Mouse (Mus musculus): ENCODE measurements around the gene Samd5. TPM values are rescaled to one million over a fixed set of nuclear protein-coding genes. Genes with fewer than 3 reads are reported as not detected.

The Samd5 gene
- polyA plus RNA-seq, 1 experiment from 2014 or later, result 0.48 TPM

DNA sequence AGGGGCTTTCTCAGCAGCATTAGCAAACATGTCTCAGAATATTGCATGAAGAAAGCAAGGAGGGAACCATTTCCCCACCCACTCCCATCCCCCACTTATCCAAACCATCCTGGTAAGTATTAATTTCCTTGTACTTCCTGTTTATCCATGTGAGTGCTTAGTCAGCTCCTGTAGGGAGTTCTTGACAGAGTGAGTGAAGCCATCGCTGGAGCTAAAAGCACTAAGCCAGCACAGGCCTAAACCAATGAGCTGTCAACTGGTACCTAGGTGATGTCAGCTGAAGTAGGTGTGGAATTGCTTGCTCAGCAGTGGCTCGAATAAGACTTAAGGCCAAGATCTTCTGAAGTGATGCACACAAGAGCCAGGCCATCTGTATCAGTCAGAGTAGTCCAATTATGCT is 34.3 kb downstream of the Samd5 start:
- Histone ChIP-seq H3K4me3 (ENCODE audit: low read depth, low read length) (no peak overlapping the region), H3K27me3 (ENCODE audit: control insufficient read depth, insufficient read depth, low read depth, low read length) (no peaks in the 10 kb centered on the region), H3K9ac (ENCODE audit: low read depth, low read length) (no peak overlapping the region), H3K27ac (ENCODE audit: low read length) (no peak overlapping the region), H3K4me1 (ENCODE audit: control insufficient read depth, low read depth, low read length) (no peaks in the 10 kb centered on the region), H3K9me3 (replicated peaks; ENCODE audit: control insufficient read depth, low read length) (no peaks in the 10 kb centered on the region), H3K36me3 (ENCODE audit: control insufficient read depth, insufficient read depth) (no peaks in the 10 kb centered on the region), H3K4me2 (ENCODE audit: low read depth, low read length) (no peak overlapping the region)
- no peak for ATAC-seq (ENCODE audit: low read depth)
- 55% methylated on average over 2 of the region's 2 CpGs for WGBS (ENCODE audit: insufficient replicate concordance)

DNA sequence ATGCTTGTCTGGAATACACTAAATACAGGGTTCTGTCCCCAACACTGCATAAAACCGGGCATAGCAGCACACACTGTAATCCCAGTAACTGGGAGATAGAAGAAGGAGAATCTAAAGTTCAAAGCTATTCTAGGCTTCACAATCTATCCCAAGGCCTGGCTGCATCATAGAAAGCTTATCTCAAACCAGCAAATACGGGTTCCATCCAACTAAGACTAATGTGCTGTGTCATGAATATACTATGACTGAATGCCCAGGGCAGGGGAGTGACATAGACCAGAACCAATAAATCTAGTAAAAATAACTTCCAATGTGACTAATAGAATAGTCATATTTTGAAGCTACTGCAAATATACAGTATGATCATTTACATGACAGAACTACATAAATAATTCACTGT is 35.0 kb downstream of the Samd5 start:
- no peak overlapping the region for H3K27ac ChIP-seq (ENCODE audit: low read length)
- no peak for ATAC-seq (ENCODE audit: low read depth)

GRCm38 (mm10) chr10:9625356-9625755 is 49.7 kb downstream of the Samd5 start:
- H3K9ac ChIP-seq (ENCODE audit: low read depth, low read length), result no peak overlapping the region
- no peak overlapping the region for H3K27ac ChIP-seq (ENCODE audit: low read length)
- no peaks in the 10 kb centered on the region for H3K27me3 ChIP-seq (ENCODE audit: control insufficient read depth, insufficient read depth, low read depth, low read length)
- 14% methylated on average over 1 of the region's 1 CpGs for WGBS (ENCODE audit: insufficient replicate concordance)
- H3K9me3 ChIP-seq (replicated peaks; ENCODE audit: control insufficient read depth, low read length), result no peaks in the 10 kb centered on the region
- ATAC-seq (ENCODE audit: low read depth), result no peak
- H3K4me1 ChIP-seq (ENCODE audit: control insufficient read depth, low read depth, low read length), result no peaks in the 10 kb centered on the region
- H3K36me3 ChIP-seq (ENCODE audit: control insufficient read depth, insufficient read depth), result no peaks in the 10 kb centered on the region
- H3K4me2 ChIP-seq (ENCODE audit: low read depth, low read length), result no peak overlapping the region
- no peak overlapping the region for H3K4me3 ChIP-seq (ENCODE audit: low read depth, low read length)

More for the DNA sequence above, 35.0 kb downstream of the Samd5 start:
- no peaks in the 10 kb centered on the region for H3K36me3 ChIP-seq (ENCODE audit: control insufficient read depth, insufficient read depth)
- no peak overlapping the region for H3K4me3 ChIP-seq (ENCODE audit: low read depth, low read length)
- WGBS (ENCODE audit: insufficient replicate concordance), result 47% methylated on average over 2 of the region's 2 CpGs
- H3K27me3 ChIP-seq (ENCODE audit: control insufficient read depth, insufficient read depth, low read depth, low read length), result no peaks in the 10 kb centered on the region
- H3K4me2 ChIP-seq (ENCODE audit: low read depth, low read length), result no peak overlapping the region
- no peaks in the 10 kb centered on the region for H3K4me1 ChIP-seq (ENCODE audit: control insufficient read depth, low read depth, low read length)
- no peaks in the 10 kb centered on the region for H3K9me3 ChIP-seq (replicated peaks; ENCODE audit: control insufficient read depth, low read length)
- no peak overlapping the region for H3K9ac ChIP-seq (ENCODE audit: low read depth, low read length)

GRCm38 (mm10) chr10:9621926-9622688 is 52.9 kb downstream of the Samd5 start:
- H3K4me1 ChIP-seq (ENCODE audit: control insufficient read depth, low read depth, low read length), result no peaks in the 10 kb centered on the region
- 65% methylated on average over 3 of the region's 3 CpGs for WGBS (ENCODE audit: insufficient replicate concordance)
- H3K27me3 ChIP-seq (ENCODE audit: control insufficient read depth, insufficient read depth, low read depth, low read length), result no peaks in the 10 kb centered on the region
- H3K27ac ChIP-seq (ENCODE audit: low read length), result no peak overlapping the region
- H3K9me3 ChIP-seq (replicated peaks; ENCODE audit: control insufficient read depth, low read length), result no peaks in the 10 kb centered on the region
- no peak overlapping the region for H3K4me3 ChIP-seq (ENCODE audit: low read depth, low read length)
- no peak for ATAC-seq (ENCODE audit: low read depth)
- H3K4me2 ChIP-seq (ENCODE audit: low read depth, low read length), result no peak overlapping the region
- H3K36me3 ChIP-seq (ENCODE audit: control insufficient read depth, insufficient read depth), result no peaks in the 10 kb centered on the region
- H3K9ac ChIP-seq (ENCODE audit: low read depth, low read length), result no peak overlapping the region

DNA sequence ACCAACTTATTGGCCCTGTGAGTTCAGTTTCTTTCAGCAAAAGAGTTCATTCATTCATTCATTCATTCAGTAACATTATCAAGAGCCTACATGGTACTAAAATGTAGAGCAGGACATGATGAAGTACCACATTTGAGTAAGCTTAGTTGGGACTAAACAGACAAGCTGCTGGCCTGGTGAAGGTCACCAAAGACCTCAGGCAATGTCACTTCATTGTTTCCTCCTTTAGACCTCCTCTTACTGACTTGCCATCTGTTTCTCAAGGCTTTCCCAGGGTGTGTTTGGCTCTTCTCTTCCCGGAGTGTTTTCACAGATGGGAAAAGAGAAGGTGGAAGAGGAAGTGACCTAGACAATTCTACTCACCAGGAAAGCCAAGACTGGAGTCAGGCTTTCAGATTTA is 54.0 kb downstream of the Samd5 start:
- no peak overlapping the region for H3K4me3 ChIP-seq (ENCODE audit: low read depth, low read length)
- no peaks in the 10 kb centered on the region for H3K4me1 ChIP-seq (ENCODE audit: control insufficient read depth, low read depth, low read length)
- no peak overlapping the region for H3K9ac ChIP-seq (ENCODE audit: low read depth, low read length)
- no peaks in the 10 kb centered on the region for H3K9me3 ChIP-seq (replicated peaks; ENCODE audit: control insufficient read depth, low read length)
- no peak overlapping the region for H3K27ac ChIP-seq (ENCODE audit: low read length)
- H3K4me2 ChIP-seq (ENCODE audit: low read depth, low read length), result no peak overlapping the region
- WGBS (ENCODE audit: insufficient replicate concordance), result 33% methylated on average over 1 of the region's 1 CpGs
- ATAC-seq (ENCODE audit: low read depth), result no peak
- no peaks in the 10 kb centered on the region for H3K36me3 ChIP-seq (ENCODE audit: control insufficient read depth, insufficient read depth)
- no peaks in the 10 kb centered on the region for H3K27me3 ChIP-seq (ENCODE audit: control insufficient read depth, insufficient read depth, low read depth, low read length)

- H3K27ac ChIP-seq (ENCODE audit: low read length), result no peak overlapping the region
- no peaks in the 10 kb centered on the region for H3K4me1 ChIP-seq (ENCODE audit: control insufficient read depth, low read depth, low read length)
- no peak overlapping the region for H3K4me2 ChIP-seq (ENCODE audit: low read depth, low read length)
- H3K9me3 ChIP-seq (replicated peaks; ENCODE audit: control insufficient read depth, low read length), result no peaks in the 10 kb centered on the region
- H3K27me3 ChIP-seq (ENCODE audit: control insufficient read depth, insufficient read depth, low read depth, low read length), result no peaks in the 10 kb centered on the region
- H3K9ac ChIP-seq (ENCODE audit: low read depth, low read length), result no peak overlapping the region
- no peak overlapping the region for H3K4me3 ChIP-seq (ENCODE audit: low read depth, low read length)
- no peak for ATAC-seq (ENCODE audit: low read depth)
- H3K36me3 ChIP-seq (ENCODE audit: control insufficient read depth, insufficient read depth), result no peaks in the 10 kb centered on the region
These were observed 60.0 kb downstream of the Samd5 start for GRCm38 (mm10) chr10:9615009-9615408.

DNA sequence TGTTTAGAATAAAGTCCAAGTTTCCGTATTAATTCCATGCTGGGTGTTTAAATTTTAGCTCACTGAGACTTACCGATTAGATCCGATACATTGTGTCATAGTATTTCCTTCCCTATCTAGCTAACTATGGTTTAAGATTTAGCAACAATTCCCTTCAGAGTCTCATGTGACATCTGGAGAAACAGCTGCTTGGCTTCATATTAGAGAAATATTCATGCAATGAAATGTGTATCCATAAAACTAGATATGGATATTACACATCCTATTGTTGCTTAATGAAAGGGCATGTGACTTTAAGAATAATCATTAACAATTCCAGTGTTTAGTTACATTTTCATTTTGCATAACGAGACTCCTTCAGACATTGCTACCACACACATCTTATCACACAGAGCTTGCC is 66.2 kb downstream of the Samd5 start:
- H3K36me3 ChIP-seq (ENCODE audit: control insufficient read depth, insufficient read depth), result no peaks in the 10 kb centered on the region
- H3K4me1 ChIP-seq (ENCODE audit: control insufficient read depth, low read depth, low read length), result no peaks in the 10 kb centered on the region
- no peaks in the 10 kb centered on the region for H3K27me3 ChIP-seq (ENCODE audit: control insufficient read depth, insufficient read depth, low read depth, low read length)
- no peaks in the 10 kb centered on the region for H3K9me3 ChIP-seq (replicated peaks; ENCODE audit: control insufficient read depth, low read length)
- no peak overlapping the region for H3K9ac ChIP-seq (ENCODE audit: low read depth, low read length)
- no peak overlapping the region for H3K4me2 ChIP-seq (ENCODE audit: low read depth, low read length)
- H3K4me3 ChIP-seq (ENCODE audit: low read depth, low read length), result no peak overlapping the region
- 69% methylated on average over 4 of the region's 4 CpGs for WGBS (ENCODE audit: insufficient replicate concordance)
- no peak overlapping the region for H3K27ac ChIP-seq (ENCODE audit: low read length)
- no peak for ATAC-seq (ENCODE audit: low read depth)

GRCm38 (mm10) chr10:9607155-9607554 is 67.9 kb downstream of the Samd5 start:
- no peak overlapping the region for H3K4me3 ChIP-seq (ENCODE audit: low read depth, low read length)
- H3K27ac ChIP-seq (ENCODE audit: low read length), result no peak overlapping the region
- H3K4me2 ChIP-seq (ENCODE audit: low read depth, low read length), result no peak overlapping the region
- WGBS (ENCODE audit: insufficient replicate concordance), result 64% methylated on average over 2 of the region's 2 CpGs
- H3K36me3 ChIP-seq (ENCODE audit: control insufficient read depth, insufficient read depth), result no peaks in the 10 kb centered on the region
- no peak for ATAC-seq (ENCODE audit: low read depth)
- H3K27me3 ChIP-seq (ENCODE audit: control insufficient read depth, insufficient read depth, low read depth, low read length), result no peaks in the 10 kb centered on the region
- no peaks in the 10 kb centered on the region for H3K4me1 ChIP-seq (ENCODE audit: control insufficient read depth, low read depth, low read length)
- no peaks in the 10 kb centered on the region for H3K9me3 ChIP-seq (replicated peaks; ENCODE audit: control insufficient read depth, low read length)
- no peak overlapping the region for H3K9ac ChIP-seq (ENCODE audit: low read depth, low read length)

DNA sequence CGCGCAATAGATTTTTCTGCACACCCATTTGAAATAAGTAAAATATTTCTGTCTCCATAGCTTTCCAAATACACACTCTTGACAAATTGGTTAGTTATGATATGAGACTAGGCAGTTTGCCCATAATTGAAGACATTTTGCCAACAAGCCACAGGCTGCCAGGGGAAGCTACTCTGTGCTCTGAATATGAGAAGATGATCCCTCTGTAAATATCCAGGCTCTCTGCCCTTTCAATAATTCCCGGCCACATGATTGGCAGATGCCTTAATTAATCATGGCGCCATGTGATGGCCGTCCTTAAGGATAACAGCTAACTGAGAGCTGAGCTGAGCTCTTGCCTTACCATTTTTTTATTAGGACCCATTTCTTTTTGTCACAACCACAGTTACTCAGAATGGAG is 69.4 kb downstream of the Samd5 start:
- H3K36me3 ChIP-seq (ENCODE audit: control insufficient read depth, insufficient read depth), result no peaks in the 10 kb centered on the region
- H3K9ac ChIP-seq (ENCODE audit: low read depth, low read length), result no peak overlapping the region
- no peak for ATAC-seq (ENCODE audit: low read depth)
- no peak overlapping the region for H3K4me2 ChIP-seq (ENCODE audit: low read depth, low read length)
- no peaks in the 10 kb centered on the region for H3K9me3 ChIP-seq (replicated peaks; ENCODE audit: control insufficient read depth, low read length)
- no peaks in the 10 kb centered on the region for H3K27me3 ChIP-seq (ENCODE audit: control insufficient read depth, insufficient read depth, low read depth, low read length)
- WGBS (ENCODE audit: insufficient replicate concordance), result 74% methylated on average over 5 of the region's 5 CpGs
- H3K27ac ChIP-seq (ENCODE audit: low read length), result no peak overlapping the region
- no peaks in the 10 kb centered on the region for H3K4me1 ChIP-seq (ENCODE audit: control insufficient read depth, low read depth, low read length)
- H3K4me3 ChIP-seq (ENCODE audit: low read depth, low read length), result no peak overlapping the region

Measured in liver, embryonic 16.5 days (tissue).